Mouse (Mus musculus): Measurements from ENCODE around the gene Ube2h. TPM values are rescaled to one million over a fixed set of nuclear protein-coding genes. Genes with fewer than 3 reads are reported as not detected.
"Not testable (repeated sequence)": the region's sequence is repeated elsewhere in the genome, so short reads cannot be mapped to it uniquely, and the experiment has no call there.

The Ube2h gene
- polyA plus RNA-seq, 1 experiment from 2014 or later = 28.3 TPM

DNA sequence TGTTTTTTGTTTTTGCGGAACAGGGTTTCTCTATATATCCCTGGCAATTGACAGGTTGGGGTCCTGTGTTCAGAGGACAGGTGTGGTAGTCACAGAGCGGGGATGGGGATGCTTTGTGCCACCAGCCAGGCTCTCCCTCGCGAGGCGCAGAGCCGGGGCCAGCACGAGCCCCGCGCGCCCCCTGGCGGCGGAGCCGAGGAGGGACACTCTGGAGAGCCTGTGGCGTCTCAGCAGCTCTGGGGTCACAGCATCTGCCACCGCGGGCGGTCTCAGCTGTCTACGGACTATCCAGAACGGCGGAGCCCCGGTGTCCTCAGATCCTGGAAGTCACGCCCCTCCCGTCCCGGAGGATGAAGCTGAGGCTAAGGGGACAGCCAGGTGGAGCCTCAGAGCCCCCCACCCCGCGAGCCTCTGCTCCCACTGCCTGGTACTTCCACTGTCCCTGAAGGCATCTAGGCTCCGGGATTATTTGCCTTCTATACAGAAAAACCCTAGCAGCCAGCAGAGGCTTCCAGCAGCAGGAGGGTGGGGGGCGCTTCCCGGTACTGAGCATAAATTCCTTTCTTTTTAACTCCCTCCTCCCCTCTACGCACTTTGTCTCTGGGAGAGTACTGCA lies 98.6 kb downstream of the Ube2h start:
- DNase-seq (ENCODE audit: extremely low spot score, low spot score) = peak; percentile 79
- peaks cover 6% of the 10 kb centered on the region; the same call in 1 of the 2 replicates for H3K27me3 ChIP-seq (ENCODE audit: poor library complexity, severe bottlenecking)
- peak overlapping the region; percentile 42 for H3K4me3 ChIP-seq
- H3K27ac ChIP-seq = peak overlapping the region; percentile 63; the same call in 1 of the 2 replicates
- no peaks in the 10 kb centered on the region for H3K9me3 ChIP-seq
- no peaks in the 10 kb centered on the region for H3K36me3 ChIP-seq (replicated peaks)
- WGBS = 8% methylated on average over 30 of the region's 30 CpGs
- peaks cover 18% of the 10 kb centered on the region for H3K4me1 ChIP-seq

DNA sequence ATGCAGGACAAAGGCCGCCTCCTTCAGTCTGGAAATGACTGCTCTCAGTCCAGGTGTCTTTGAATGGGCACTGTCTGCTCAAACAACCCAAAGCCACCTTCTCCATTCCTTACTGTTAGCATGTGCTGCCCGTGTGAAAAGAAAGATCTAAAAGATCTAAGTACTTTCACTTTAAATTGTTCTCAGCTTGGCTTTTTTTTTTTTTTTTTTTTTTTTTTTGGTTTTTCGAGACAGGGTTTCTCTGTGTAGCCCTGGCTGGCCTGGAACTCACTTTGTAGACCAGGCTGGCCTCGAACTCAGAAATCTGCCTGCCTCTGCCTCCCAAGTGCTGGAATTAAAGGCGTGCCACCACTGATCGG lies 99.2 kb downstream of the Ube2h start:
- Histone ChIP-seq H3K4me1 (peaks cover 18% of the 10 kb centered on the region), H3K27ac (peak overlapping the region; percentile 66)
- H3K9me3 ChIP-seq; H3K27me3 ChIP-seq (ENCODE audit: poor library complexity, severe bottlenecking); H3K4me3 ChIP-seq; DNase-seq (ENCODE audit: extremely low spot score, low spot score); H3K36me3 ChIP-seq (replicated peaks): not testable (repeated sequence)
- 78% methylated on average over 6 of the region's 6 CpGs for WGBS

DNA sequence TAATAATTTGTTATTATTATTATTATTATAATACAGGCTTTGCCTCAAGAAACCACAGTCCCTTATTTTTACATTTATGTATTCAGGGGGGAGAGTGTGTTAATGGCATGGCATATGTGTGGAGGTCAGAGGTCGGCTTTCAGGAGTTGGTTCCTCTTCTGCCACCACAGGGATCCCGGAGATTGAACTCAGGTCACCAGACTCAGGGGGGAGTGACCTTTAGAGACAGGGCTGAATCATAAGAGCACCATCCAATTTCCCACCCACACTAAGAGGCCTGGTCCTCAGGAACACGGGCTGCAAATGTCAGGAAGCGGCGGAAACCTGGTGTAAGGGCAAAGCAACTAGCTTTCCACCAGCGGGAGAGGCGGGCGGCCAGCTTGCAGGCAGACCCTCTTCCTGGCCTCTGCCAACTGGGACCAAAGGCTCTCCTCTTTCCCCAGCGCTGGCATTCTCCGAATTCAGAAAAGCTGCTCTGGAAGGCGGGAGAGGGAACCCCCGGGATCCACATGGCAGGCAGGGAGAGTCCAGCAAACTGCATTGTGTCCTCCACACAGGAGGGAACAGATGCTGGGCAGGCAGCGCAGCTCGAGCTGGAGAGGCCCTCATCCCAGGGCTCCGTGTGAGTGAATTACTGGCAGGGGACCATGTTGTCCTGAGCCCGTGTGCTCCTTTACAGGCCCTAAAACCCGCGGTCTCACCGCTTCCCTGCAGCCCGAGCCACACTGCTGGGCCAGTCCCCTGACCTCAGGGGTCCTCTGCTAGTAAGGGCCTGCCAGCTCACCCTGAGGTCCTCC lies 99.8 kb downstream of the Ube2h start:
- peak; percentile 23 for DNase-seq (ENCODE audit: extremely low spot score, low spot score)
- 47% methylated on average over 20 of the region's 20 CpGs for WGBS
- Histone ChIP-seq H3K27ac (peak overlapping the region; percentile 66), H3K36me3 (replicated peaks) (no peaks in the 10 kb centered on the region), H3K4me1 (peaks cover 18% of the 10 kb centered on the region), H3K4me3 (no peak overlapping the region), H3K27me3 (ENCODE audit: poor library complexity, severe bottlenecking) (peaks cover 6% of the 10 kb centered on the region; the same call in 1 of the 2 replicates), H3K9me3 (no peaks in the 10 kb centered on the region)

DNA sequence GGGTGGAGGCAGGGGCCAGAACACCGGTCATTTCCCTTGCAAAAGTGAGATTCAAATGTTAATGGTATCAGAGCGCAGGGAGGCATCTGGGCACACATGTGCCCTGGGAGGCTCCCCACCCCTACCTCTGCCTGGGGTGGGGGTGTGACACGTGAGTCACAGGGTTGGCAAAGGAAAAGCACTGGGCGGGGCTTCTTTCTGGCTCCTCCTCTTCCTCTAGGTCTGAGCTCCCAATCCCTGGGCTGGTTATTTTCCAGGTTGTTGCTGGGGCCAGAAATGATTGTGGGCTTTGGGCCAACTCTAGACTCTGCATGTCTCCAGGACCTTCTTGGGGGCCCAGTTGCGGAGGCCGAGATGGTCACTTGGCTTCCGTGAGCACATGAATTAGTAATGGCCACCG lies 108.2 kb downstream of the Ube2h start:
- Histone ChIP-seq H3K9me3 (no peaks in the 10 kb centered on the region), H3K36me3 (replicated peaks) (no peaks in the 10 kb centered on the region), H3K4me3 (no peak overlapping the region), H3K4me1 (no peaks in the 10 kb centered on the region), H3K27ac (no peak overlapping the region), H3K27me3 (ENCODE audit: poor library complexity, severe bottlenecking) (no peaks in the 10 kb centered on the region)
- no peak for DNase-seq (ENCODE audit: extremely low spot score, low spot score)
- WGBS = 87% methylated on average over 8 of the region's 8 CpGs

DNA sequence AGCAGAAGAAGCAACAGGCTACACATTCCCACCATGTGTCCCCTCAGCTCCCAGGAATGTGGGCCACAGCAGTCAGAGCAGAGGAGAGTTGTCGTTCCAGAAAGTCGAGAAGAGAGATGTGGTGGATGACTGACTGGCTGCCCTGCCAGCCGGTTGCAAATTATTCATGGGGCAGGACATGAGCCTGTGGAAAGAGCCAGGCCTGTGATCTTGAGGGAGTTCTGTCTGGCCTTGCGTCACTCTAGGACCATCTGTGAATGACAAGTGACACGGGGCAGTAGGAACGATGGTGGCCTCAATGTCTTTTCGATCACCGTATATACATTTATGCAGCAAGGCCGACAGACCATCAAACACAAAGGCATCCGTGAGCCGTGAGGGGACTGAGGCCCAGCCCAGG lies 108.7 kb downstream of the Ube2h start:
- H3K9me3 ChIP-seq = no peaks in the 10 kb centered on the region
- H3K27ac ChIP-seq = no peak overlapping the region
- H3K27me3 ChIP-seq (ENCODE audit: poor library complexity, severe bottlenecking) = no peaks in the 10 kb centered on the region
- no peaks in the 10 kb centered on the region for H3K4me1 ChIP-seq
- no peak overlapping the region for H3K4me3 ChIP-seq
- WGBS = 86% methylated on average over 11 of the region's 11 CpGs
- no peaks in the 10 kb centered on the region for H3K36me3 ChIP-seq (replicated peaks)
- DNase-seq (ENCODE audit: extremely low spot score, low spot score) = no peak

DNA sequence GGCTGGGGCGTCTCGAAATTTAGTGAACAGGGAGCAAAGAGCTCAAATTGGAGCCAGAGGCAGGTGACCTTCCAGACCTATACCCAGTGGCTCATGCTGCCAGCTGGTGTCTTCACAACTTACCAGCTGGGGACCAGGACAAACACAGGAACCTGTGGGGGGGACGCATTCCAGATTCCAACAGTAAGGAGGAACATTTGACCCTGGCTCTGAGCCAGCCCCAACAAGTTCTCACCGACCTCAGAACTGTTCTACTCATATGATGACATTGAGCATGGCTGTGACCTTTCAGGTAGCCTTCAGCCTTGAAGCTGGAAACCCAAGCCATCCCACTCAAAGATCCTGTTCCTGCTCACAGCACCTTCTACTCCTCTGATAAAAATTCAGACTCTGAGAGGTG lies 120.7 kb downstream of the Ube2h start:
- H3K27ac ChIP-seq = no peak overlapping the region
- DNase-seq (ENCODE audit: extremely low spot score, low spot score) = no peak
- H3K36me3 ChIP-seq (replicated peaks) = no peaks in the 10 kb centered on the region
- 87% methylated on average over 4 of the region's 4 CpGs for WGBS
- H3K4me1 ChIP-seq = peaks cover 11% of the 10 kb centered on the region
- H3K27me3 ChIP-seq (ENCODE audit: poor library complexity, severe bottlenecking) = peaks cover 66% of the 10 kb centered on the region
- H3K9me3 ChIP-seq = peaks cover 7% of the 10 kb centered on the region; the same call in 1 of the 2 replicates
- H3K4me3 ChIP-seq = no peak overlapping the region

DNA sequence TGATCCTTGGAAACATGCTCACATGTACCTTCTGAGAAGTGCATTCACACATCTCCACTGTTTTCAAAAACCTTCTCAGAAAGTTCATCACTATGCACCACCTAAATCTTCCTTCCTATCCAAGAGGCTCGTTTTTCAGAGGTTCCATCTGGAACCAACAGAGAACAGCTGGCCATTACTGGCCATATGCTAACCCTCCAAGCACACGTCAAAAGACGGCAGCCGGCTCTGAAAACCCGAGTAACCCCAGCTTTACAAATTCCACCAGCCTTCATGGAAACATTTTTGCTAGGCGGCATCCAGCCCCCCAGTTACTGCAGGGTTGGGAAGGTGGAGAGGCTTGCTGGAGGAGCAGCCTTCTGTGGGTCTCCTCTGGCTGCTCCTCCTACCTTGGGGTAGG lies 122.3 kb downstream of the Ube2h start:
- Histone ChIP-seq H3K4me3 (no peak overlapping the region), H3K27ac (no peak overlapping the region), H3K4me1 (peaks cover 23% of the 10 kb centered on the region), H3K27me3 (ENCODE audit: poor library complexity, severe bottlenecking) (peaks cover 82% of the 10 kb centered on the region), H3K36me3 (replicated peaks) (no peaks in the 10 kb centered on the region), H3K9me3 (peaks cover 7% of the 10 kb centered on the region; the same call in 1 of the 2 replicates)
- 83% methylated on average over 6 of the region's 6 CpGs for WGBS
- DNase-seq (ENCODE audit: extremely low spot score, low spot score) = no peak

DNA sequence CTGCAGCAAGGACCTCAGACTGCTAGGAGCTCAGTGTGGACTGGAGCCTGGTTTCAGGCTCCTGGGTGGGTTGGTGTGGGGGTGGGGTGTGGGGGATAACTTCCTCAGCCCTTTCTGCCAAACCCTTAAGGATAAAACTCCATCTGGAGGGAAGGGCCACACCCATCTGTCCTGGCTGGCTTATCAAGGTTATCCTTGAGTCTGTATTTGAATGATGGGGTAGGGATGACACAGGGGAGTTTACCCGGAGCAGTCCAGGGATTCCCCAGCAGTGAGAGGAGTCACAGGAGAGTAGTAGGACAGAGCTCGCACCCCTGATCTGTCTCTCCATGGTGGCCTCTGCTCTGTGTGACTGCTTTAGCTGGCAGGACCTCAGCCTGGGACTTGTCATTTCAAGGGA lies 124.0 kb downstream of the Ube2h start:
- DNase-seq (ENCODE audit: extremely low spot score, low spot score) = no peak
- 27% methylated on average over 2 of the region's 2 CpGs for WGBS
- H3K27me3 ChIP-seq (ENCODE audit: poor library complexity, severe bottlenecking) = peaks cover 94% of the 10 kb centered on the region

DNA sequence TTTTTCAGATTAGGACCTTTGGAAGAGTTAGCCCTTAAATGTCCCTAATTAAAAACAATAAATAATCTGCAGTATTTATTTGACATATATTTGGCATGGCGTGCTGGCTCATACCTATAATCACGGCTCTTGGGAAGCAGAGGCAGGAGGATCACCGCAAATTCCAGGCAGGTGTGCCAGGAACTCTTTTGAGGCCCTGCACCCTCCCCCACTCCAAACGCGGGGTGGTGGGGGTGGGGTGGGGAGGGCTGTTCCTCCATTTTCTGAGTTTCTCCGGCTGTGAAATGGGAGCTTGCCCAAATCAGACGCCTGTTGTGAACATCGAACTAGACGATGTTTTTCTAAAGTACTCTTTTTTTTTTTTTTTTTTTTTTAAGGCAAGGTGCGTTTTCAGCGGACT lies 125.3 kb downstream of the Ube2h start:
- peaks cover 48% of the 10 kb centered on the region for H3K4me1 ChIP-seq
- 20% methylated on average over 11 of the region's 11 CpGs for WGBS
- DNase-seq (ENCODE audit: extremely low spot score, low spot score) = no peak

More for the DNA sequence above, 124.0 kb downstream of the Ube2h start:
- Histone ChIP-seq H3K4me3 (no peak overlapping the region; the same call in 1 of the 2 replicates), H3K4me1 (peaks cover 36% of the 10 kb centered on the region), H3K9me3 (peaks cover 7% of the 10 kb centered on the region; the same call in 1 of the 2 replicates), H3K27ac (no peak overlapping the region), H3K36me3 (replicated peaks) (no peaks in the 10 kb centered on the region)

DNA sequence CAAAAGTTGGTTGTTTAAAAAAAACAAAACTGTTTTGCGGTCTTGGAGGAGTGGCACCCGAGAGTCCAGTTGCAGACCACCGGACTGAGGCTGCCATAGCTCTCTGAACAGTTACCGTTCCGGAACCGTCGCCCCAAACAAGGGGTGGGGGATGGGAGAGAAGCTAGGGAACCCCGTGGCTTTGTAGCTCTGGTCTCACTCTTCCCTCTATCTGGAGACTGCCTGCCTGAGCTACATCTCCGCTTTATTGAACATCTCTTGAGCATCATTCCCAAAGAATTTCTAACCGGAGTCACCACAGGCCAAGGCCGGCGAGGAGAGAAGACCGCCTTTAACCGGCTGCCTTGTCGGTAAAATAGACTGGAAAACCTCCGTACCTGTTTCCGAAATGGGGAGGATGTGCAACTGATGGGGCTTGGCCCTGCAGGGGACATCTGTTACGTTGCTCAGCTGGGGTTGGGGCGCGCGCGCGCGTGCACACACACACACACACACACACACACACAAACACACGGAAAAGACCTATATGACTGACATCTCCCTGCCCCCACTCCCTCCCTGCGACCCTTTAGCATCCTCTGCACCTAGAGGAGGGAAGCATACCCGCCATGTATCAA lies 126.2 kb downstream of the Ube2h start:
- no peak overlapping the region for H3K27ac ChIP-seq
- H3K36me3 ChIP-seq (replicated peaks) = no peaks in the 10 kb centered on the region
- peaks cover 57% of the 10 kb centered on the region for H3K4me1 ChIP-seq
- peaks cover 3% of the 10 kb centered on the region; the same call in 1 of the 2 replicates for H3K9me3 ChIP-seq
- WGBS = 2% methylated on average over 27 of the region's 27 CpGs
- DNase-seq (ENCODE audit: extremely low spot score, low spot score) = peak; percentile 37
- H3K27me3 ChIP-seq (ENCODE audit: poor library complexity, severe bottlenecking) = peaks cover 100% of the 10 kb centered on the region
- peak overlapping the region; percentile 25 for H3K4me3 ChIP-seq

More for the DNA sequence above, 125.3 kb downstream of the Ube2h start:
- Histone ChIP-seq H3K9me3 (peaks cover 7% of the 10 kb centered on the region; the same call in 1 of the 2 replicates), H3K36me3 (replicated peaks) (no peaks in the 10 kb centered on the region), H3K27ac (no peak overlapping the region), H3K27me3 (ENCODE audit: poor library complexity, severe bottlenecking) (peaks cover 97% of the 10 kb centered on the region), H3K4me3 (no peak overlapping the region)

DNA sequence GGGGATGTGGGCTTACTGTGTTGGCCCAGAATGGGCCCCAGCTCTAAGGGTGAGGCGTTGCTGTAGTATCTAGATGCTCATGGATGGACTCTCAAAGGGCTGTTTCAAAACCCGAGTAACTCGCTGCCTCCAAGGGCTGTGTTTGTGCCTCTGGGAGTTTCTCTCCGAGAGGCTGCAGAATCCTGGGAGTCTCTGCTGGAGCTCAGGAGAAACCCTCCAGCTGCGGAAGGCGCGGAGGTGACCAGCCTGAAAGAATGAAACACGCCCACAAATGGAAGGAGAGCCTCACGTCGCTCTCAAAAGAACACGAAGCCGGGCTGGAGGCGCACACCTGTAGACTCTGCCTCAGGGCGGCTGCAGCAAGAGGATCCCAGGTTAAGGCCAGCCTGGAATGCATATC lies 127.0 kb downstream of the Ube2h start:
- no peak overlapping the region for H3K27ac ChIP-seq
- no peaks in the 10 kb centered on the region for H3K9me3 ChIP-seq
- peak; percentile 40 for DNase-seq (ENCODE audit: extremely low spot score, low spot score)
- peaks cover 66% of the 10 kb centered on the region for H3K4me1 ChIP-seq
- WGBS = 1% methylated on average over 14 of the region's 14 CpGs
- H3K4me3 ChIP-seq = no peak overlapping the region
- H3K27me3 ChIP-seq (ENCODE audit: poor library complexity, severe bottlenecking) = peaks cover 100% of the 10 kb centered on the region
- H3K36me3 ChIP-seq (replicated peaks) = no peaks in the 10 kb centered on the region

DNA sequence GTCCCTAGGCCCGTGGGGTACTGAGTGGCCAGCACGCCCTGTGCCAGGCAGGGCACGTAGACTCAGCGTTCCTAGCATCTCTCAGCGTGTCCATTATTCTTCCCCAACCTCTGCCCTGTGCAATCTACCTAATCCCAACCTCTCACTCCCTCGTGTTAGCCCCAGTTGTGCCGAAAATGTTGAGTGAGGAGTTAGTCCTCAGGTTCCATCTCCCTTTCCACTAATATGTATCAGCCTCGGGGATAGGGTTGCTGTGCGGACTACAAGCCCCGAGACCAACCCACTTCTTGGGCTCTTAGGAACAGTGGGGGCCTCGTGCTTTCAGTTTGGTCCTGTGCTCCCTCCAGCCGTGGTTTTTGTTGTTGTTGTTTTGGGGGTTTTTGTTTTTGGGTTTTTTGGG lies 127.8 kb downstream of the Ube2h start:
- Histone ChIP-seq H3K4me3 (0 out of 2 replicates have a peak overlapping the region, but pooled peaks have one; percentile 45), H3K36me3 (replicated peaks) (no peaks in the 10 kb centered on the region), H3K4me1 (peaks cover 74% of the 10 kb centered on the region), H3K27ac (no peak overlapping the region), H3K27me3 (ENCODE audit: poor library complexity, severe bottlenecking) (peaks cover 100% of the 10 kb centered on the region), H3K9me3 (no peaks in the 10 kb centered on the region)
- WGBS = 2% methylated on average over 12 of the region's 12 CpGs
- peak; percentile 44 for DNase-seq (ENCODE audit: extremely low spot score, low spot score)

All from forebrain, embryonic 10.5 days (tissue).